Mouse (Mus musculus) midbrain, embryonic 13.5 days (tissue): ENCODE measurements around the gene Nrxn2. TPM values are rescaled to one million over a fixed set of nuclear protein-coding genes. Genes with fewer than 3 reads are reported as not detected.
A peak's percentile ranks its signal among the peaks of the same experiment; 100 is the strongest.

ENCODE experiments used
- ATAC-seq: fragments of 200-750 bp; cut with Nextera tagmentation; 2 replicates; pipeline ENCODE4 v1.8.0; 2017; ENCODE audit warnings: mild to moderate bottlenecking, moderate TSS enrichment, moderate library complexity
- H3K27ac ChIP-seq: fragments of 300-500 bp; sonication (generic); 2 replicates; pipeline ENCODE4 v1.5.1; 2015; ENCODE audit warnings: inconsistent platforms, mild to moderate bottlenecking, moderate library complexity
- H3K27me3 ChIP-seq: fragments of 300-500 bp; sonication (generic); 2 replicates; pipeline ENCODE4 v1.6.1; 2015; ENCODE audit warnings: mild to moderate bottlenecking, inconsistent platforms
- H3K36me3 ChIP-seq: fragments of 300-500 bp; sonication (generic); 2 replicates; pipeline ENCODE4 v1.6.1; 2015; ENCODE audit warnings: mild to moderate bottlenecking, inconsistent platforms
- H3K4me1 ChIP-seq: fragments of 300-500 bp; sonication (generic); replicated peaks from 2 replicates; pipeline ENCODE4 v1.6.1; 2015; ENCODE audit warnings: inconsistent platforms
- H3K4me2 ChIP-seq: fragments of 300-500 bp; sonication (generic); replicated peaks from 2 replicates; pipeline ENCODE4 v1.6.1; 2015; ENCODE audit warnings: moderate library complexity, mild to moderate bottlenecking, inconsistent platforms
- H3K4me3 ChIP-seq: fragments of 300-500 bp; sonication (generic); replicated peaks from 2 replicates; pipeline ENCODE4 v1.5.1; 2015; ENCODE audit warnings: mild to moderate bottlenecking, inconsistent platforms
- H3K9ac ChIP-seq: fragments of 300-500 bp; sonication (generic); replicated peaks from 2 replicates; pipeline ENCODE4 v1.6.1; 2015; ENCODE audit warnings: mild to moderate bottlenecking, inconsistent platforms
- H3K9me3 ChIP-seq: fragments of 300-500 bp; sonication (generic); 2 replicates; pipeline ENCODE4 v1.6.1; 2016; ENCODE audit warnings: mild to moderate bottlenecking, inconsistent platforms
- WGBS: fragments of 180-500 bp; shearing (Covaris S2); methylation state at CpG from one replicate; pipeline ENCODE4 v1.1.7; 2015; 5-methylcytosine and 5-hydroxymethylcytosine counted together
- polyA plus RNA-seq: library from polyadenylated mRNA; unstranded; fragments of >200 nt; fragmentation: Nextera tagmentation; extraction: Ambion mirVana; gene quantifications from 2 replicates; pipeline ENCODE4 v1.2.1, GENCODE M21; 2015

Nrxn2 gene
- polyA plus RNA-seq, 1 experiment from 2014 or later, result 24.3 TPM

- H3K9ac ChIP-seq, result peak overlapping the region; percentile 46
- 51% methylated on average over 7 of the region's 7 CpGs for WGBS
- H3K4me2 ChIP-seq, result peak overlapping the region; percentile 52
- no peaks in the 10 kb centered on the region for H3K27me3 ChIP-seq
- H3K27ac ChIP-seq, result peak overlapping the region; percentile 95
- no peaks in the 10 kb centered on the region for H3K9me3 ChIP-seq
- H3K4me1 ChIP-seq, result peaks cover 92% of the 10 kb centered on the region
- no peaks in the 10 kb centered on the region for H3K36me3 ChIP-seq
- H3K4me3 ChIP-seq, result no peak overlapping the region
- no peak for ATAC-seq
These were observed 28.4 kb downstream of the Nrxn2 start for GRCm38 (mm10) chr19:6446736-6447437.

GRCm38 (mm10) chr19:6448752-6449151 is 30.2 kb downstream of the Nrxn2 start:
- Histone ChIP-seq H3K27me3 (no peaks in the 10 kb centered on the region), H3K27ac (peak overlapping the region; percentile 64), H3K4me3 (no peak overlapping the region), H3K4me1 (peaks cover 100% of the 10 kb centered on the region), H3K36me3 (no peaks in the 10 kb centered on the region), H3K4me2 (peak overlapping the region; percentile 32; the same call in 1 of the 2 replicates), H3K9ac (no peak overlapping the region), H3K9me3 (no peaks in the 10 kb centered on the region)
- no peak for ATAC-seq
- WGBS, result 47% methylated on average over 5 of the region's 5 CpGs

GRCm38 (mm10) chr19:6449841-6450240 is 31.3 kb downstream of the Nrxn2 start:
- Histone ChIP-seq H3K36me3 (peaks cover 2% of the 10 kb centered on the region; the same call in 1 of the 2 replicates), H3K27ac (0 out of 2 replicates have a peak overlapping the region, but pooled peaks have one; percentile 0), H3K9ac (0 out of 2 replicates have a peak overlapping the region, but pooled peaks have one; percentile 41), H3K9me3 (no peaks in the 10 kb centered on the region), H3K4me1 (peaks cover 100% of the 10 kb centered on the region), H3K4me2 (no peak overlapping the region), H3K27me3 (no peaks in the 10 kb centered on the region), H3K4me3 (no peak overlapping the region)
- no peak for ATAC-seq
- 78% methylated on average over 7 of the region's 7 CpGs for WGBS

GRCm38 (mm10) chr19:6452030-6452494 is 33.5 kb downstream of the Nrxn2 start:
- Histone ChIP-seq H3K9ac (0 out of 2 replicates have a peak overlapping the region, but pooled peaks have one; percentile 21), H3K4me2 (no peak overlapping the region), H3K4me1 (peaks cover 80% of the 10 kb centered on the region), H3K9me3 (no peaks in the 10 kb centered on the region), H3K4me3 (no peak overlapping the region), H3K27ac (peak overlapping the region; percentile 91), H3K27me3 (peaks cover 2% of the 10 kb centered on the region; the same call in 1 of the 2 replicates), H3K36me3 (peaks cover 20% of the 10 kb centered on the region; the same call in 1 of the 2 replicates)
- WGBS, result 18% methylated on average over 6 of the region's 6 CpGs
- ATAC-seq, result peak; percentile 68

- ATAC-seq, result peak; percentile 49
- Histone ChIP-seq H3K27me3 (peaks cover 2% of the 10 kb centered on the region; the same call in 1 of the 2 replicates), H3K9ac (peak overlapping the region; percentile 33), H3K36me3 (peaks cover 26% of the 10 kb centered on the region), H3K4me2 (peak overlapping the region; percentile 35), H3K4me3 (no peak overlapping the region), H3K27ac (peak overlapping the region; percentile 91), H3K4me1 (peaks cover 72% of the 10 kb centered on the region), H3K9me3 (no peaks in the 10 kb centered on the region)
- 26% methylated on average over 9 of the region's 9 CpGs for WGBS
These were observed 34.3 kb downstream of the Nrxn2 start for GRCm38 (mm10) chr19:6452672-6453310.

GRCm38 (mm10) chr19:6453349-6453748 is 34.8 kb downstream of the Nrxn2 start:
- H3K9ac ChIP-seq, result peak overlapping the region; percentile 33; the same call in 1 of the 2 replicates
- no peak overlapping the region for H3K4me3 ChIP-seq
- peaks cover 67% of the 10 kb centered on the region for H3K4me1 ChIP-seq

GRCm38 (mm10) chr19:6454041-6454720 is 35.6 kb downstream of the Nrxn2 start:
- peak overlapping the region; percentile 91 for H3K27ac ChIP-seq
- ATAC-seq, result no peak
- H3K36me3 ChIP-seq, result peaks cover 38% of the 10 kb centered on the region
- H3K9me3 ChIP-seq, result no peaks in the 10 kb centered on the region
- no peak overlapping the region for H3K4me3 ChIP-seq
- 0 out of 2 replicates have a peak overlapping the region, but pooled peaks have one; percentile 1 for H3K9ac ChIP-seq
- H3K4me2 ChIP-seq, result no peak overlapping the region
- H3K4me1 ChIP-seq, result peaks cover 58% of the 10 kb centered on the region
- H3K27me3 ChIP-seq, result peaks cover 2% of the 10 kb centered on the region; the same call in 1 of the 2 replicates
- 69% methylated on average over 10 of the region's 10 CpGs for WGBS

More at GRCm38 (mm10) chr19:6453349-6453748, 34.8 kb downstream of the Nrxn2 start:
- Histone ChIP-seq H3K27me3 (peaks cover 2% of the 10 kb centered on the region; the same call in 1 of the 2 replicates), H3K9me3 (no peaks in the 10 kb centered on the region), H3K27ac (peak overlapping the region; percentile 91), H3K4me2 (0 out of 2 replicates have a peak overlapping the region, but pooled peaks have one; percentile 35), H3K36me3 (peaks cover 31% of the 10 kb centered on the region)
- 76% methylated on average over 8 of the region's 8 CpGs for WGBS
- ATAC-seq, result peak; percentile 6; the same call in 1 of the 2 replicates

- no peak overlapping the region for H3K9ac ChIP-seq
- WGBS, result 89% methylated on average over 6 of the region's 6 CpGs
These were observed 41.0 kb downstream of the Nrxn2 start for GRCm38 (mm10) chr19:6459504-6459903.

GRCm38 (mm10) chr19:6462841-6463240 is 44.3 kb downstream of the Nrxn2 start:
- Histone ChIP-seq H3K27ac (no peak overlapping the region), H3K36me3 (peaks cover 24% of the 10 kb centered on the region), H3K9me3 (no peaks in the 10 kb centered on the region), H3K9ac (no peak overlapping the region), H3K4me1 (peaks cover 44% of the 10 kb centered on the region), H3K4me3 (no peak overlapping the region), H3K4me2 (no peak overlapping the region), H3K27me3 (no peaks in the 10 kb centered on the region)
- WGBS, result 43% methylated on average over 6 of the region's 6 CpGs
- ATAC-seq, result no peak

More at GRCm38 (mm10) chr19:6459504-6459903, 41.0 kb downstream of the Nrxn2 start:
- H3K36me3 ChIP-seq, result peaks cover 51% of the 10 kb centered on the region
- H3K27me3 ChIP-seq, result peaks cover 2% of the 10 kb centered on the region; the same call in 1 of the 2 replicates
- H3K9me3 ChIP-seq, result no peaks in the 10 kb centered on the region
- H3K4me3 ChIP-seq, result no peak overlapping the region
- H3K27ac ChIP-seq, result no peak overlapping the region
- peaks cover 30% of the 10 kb centered on the region for H3K4me1 ChIP-seq
- H3K4me2 ChIP-seq, result no peak overlapping the region
- ATAC-seq, result no peak

- no peak overlapping the region for H3K4me3 ChIP-seq
- no peaks in the 10 kb centered on the region for H3K27me3 ChIP-seq
- 34% methylated on average over 10 of the region's 10 CpGs for WGBS
- H3K9me3 ChIP-seq, result no peaks in the 10 kb centered on the region
- ATAC-seq, result peak; percentile 64
- peak overlapping the region; percentile 48; the same call in 1 of the 2 replicates for H3K9ac ChIP-seq
- peaks cover 10% of the 10 kb centered on the region for H3K36me3 ChIP-seq
- 0 out of 2 replicates have a peak overlapping the region, but pooled peaks have one; percentile 1 for H3K4me2 ChIP-seq
- H3K4me1 ChIP-seq, result peaks cover 51% of the 10 kb centered on the region
- peak overlapping the region; percentile 83 for H3K27ac ChIP-seq
These were observed 46.0 kb downstream of the Nrxn2 start for GRCm38 (mm10) chr19:6464306-6465071.

GRCm38 (mm10) chr19:6465090-6465489 is 46.6 kb downstream of the Nrxn2 start:
- H3K27ac ChIP-seq, result peak overlapping the region; percentile 83
- peak; percentile 75 for ATAC-seq

More at GRCm38 (mm10) chr19:6465090-6465489, 46.6 kb downstream of the Nrxn2 start:
- Histone ChIP-seq H3K36me3 (peaks cover 8% of the 10 kb centered on the region), H3K27me3 (no peaks in the 10 kb centered on the region), H3K9ac (peak overlapping the region; percentile 48; the same call in 1 of the 2 replicates), H3K4me1 (peaks cover 51% of the 10 kb centered on the region), H3K4me3 (no peak overlapping the region), H3K4me2 (0 out of 2 replicates have a peak overlapping the region, but pooled peaks have one; percentile 1), H3K9me3 (no peaks in the 10 kb centered on the region)
- WGBS, result 35% methylated on average over 5 of the region's 5 CpGs
